8 mouse cellular contexts compared by ENCODE assay signal in the genomic region with DNA sequence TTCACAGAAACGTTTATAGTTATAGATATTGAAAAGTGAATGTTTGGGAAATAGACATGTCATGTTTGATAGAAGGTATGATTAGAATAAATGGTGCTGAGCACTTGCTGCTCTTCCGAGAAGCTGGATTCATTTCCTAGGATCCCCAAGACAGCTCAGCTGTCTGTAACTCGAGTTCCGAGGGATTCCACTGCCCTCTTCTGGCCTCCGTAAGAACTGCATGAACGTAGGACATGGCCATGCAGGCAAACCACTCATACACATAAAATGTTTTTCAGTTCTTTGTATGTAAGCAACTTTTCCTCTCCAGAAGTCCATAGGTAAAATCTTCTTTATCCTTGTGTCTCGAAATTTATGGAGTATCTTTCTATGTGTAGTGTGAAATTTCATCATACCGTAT. TPM values are rescaled to one million over a fixed set of nuclear protein-coding genes. Genes with fewer than 3 reads are reported as not detected.
DNase-seq lines count a peak whose midpoint lies in the region; ATAC-seq and TF ChIP-seq lines count a peak whose summit lies in the region.

No protein-coding gene starts in this region.

- H3K4me1 ChIP-seq in neural tube, embryonic 15.5 days, result no peaks in the 10 kb centered on the region
- no peaks in the 10 kb centered on the region for H3K4me1 ChIP-seq in forebrain, embryonic 16.5 days (replicated peaks; ENCODE audit: control insufficient read depth, insufficient read depth, low read length)
- no peaks in the 10 kb centered on the region for H3K4me1 ChIP-seq in hindbrain, postnatal 0 days (ENCODE audit: insufficient read depth, low read length)

- no peak overlapping the region for H3K4me2 ChIP-seq in neural tube, embryonic 15.5 days
- no peak overlapping the region for H3K4me2 ChIP-seq in forebrain, embryonic 16.5 days (ENCODE audit: low read length)
- H3K4me2 ChIP-seq in hindbrain, postnatal 0 days (ENCODE audit: low read depth, low read length), result no peak overlapping the region

- peak; percentile 50 for DNase-seq in neural tube, embryonic 10.5 days (ENCODE audit: extremely low spot score, low spot score)
- DNase-seq in c-Kit-positive CD71-positive TER-119-positive erythroid progenitor cells, embryonic 14.5 days (ENCODE audit: low spot score), result peak; percentile 55
- DNase-seq in hindbrain, postnatal 0 days (ENCODE audit: low spot score), result peak; percentile 77
- peak; percentile 62 for DNase-seq in left cerebral cortex, postnatal 4 days
- DNase-seq in retina, embryonic 14.5 days (ENCODE audit: low spot score), result peak; percentile 64
- peak; percentile 70 for DNase-seq in thymus, postnatal 4 days

- 22% methylated on average over 8 of the region's 8 CpGs for WGBS in neural tube, embryonic 15.5 days
- WGBS in forebrain, embryonic 16.5 days, result 25% methylated on average over 8 of the region's 8 CpGs
- 30% methylated on average over 8 of the region's 8 CpGs for WGBS in hindbrain, postnatal 0 days

- H3K27ac ChIP-seq in neural tube, embryonic 15.5 days (replicated peaks), result no peak overlapping the region
- H3K27ac ChIP-seq in forebrain, embryonic 16.5 days (ENCODE audit: low read length), result no peak overlapping the region
- no peak overlapping the region for H3K27ac ChIP-seq in hindbrain, postnatal 0 days

- no peaks in the 10 kb centered on the region for H3K9me3 ChIP-seq in neural tube, embryonic 15.5 days (replicated peaks)
- no peaks in the 10 kb centered on the region for H3K9me3 ChIP-seq in forebrain, embryonic 16.5 days (ENCODE audit: control insufficient read depth, low read length)
- H3K9me3 ChIP-seq in hindbrain, postnatal 0 days (ENCODE audit: low read length), result no peaks in the 10 kb centered on the region

- H3K4me3 ChIP-seq in neural tube, embryonic 15.5 days (replicated peaks), result no peak overlapping the region
- H3K4me3 ChIP-seq in forebrain, embryonic 16.5 days (replicated peaks; ENCODE audit: low read length), result no peak overlapping the region
- no peak overlapping the region for H3K4me3 ChIP-seq in hindbrain, postnatal 0 days (ENCODE audit: low read length)

- ATAC-seq in neural tube, embryonic 15.5 days (ENCODE audit: low FRiP score), result no peak; the same call in 1 of the 2 replicates
- ATAC-seq in forebrain, embryonic 16.5 days, result peak; percentile 62
- ATAC-seq in hindbrain, postnatal 0 days, result 0 out of 2 replicates have a peak, but pooled peaks have one; percentile 38

- H3K36me3 ChIP-seq in neural tube, embryonic 15.5 days, result no peaks in the 10 kb centered on the region
- H3K36me3 ChIP-seq in forebrain, embryonic 16.5 days (ENCODE audit: control insufficient read depth, insufficient read depth), result no peaks in the 10 kb centered on the region; the same call in 1 of the 2 replicates
- no peaks in the 10 kb centered on the region for H3K36me3 ChIP-seq in hindbrain, postnatal 0 days (ENCODE audit: insufficient read depth, low read length)

- H3K9ac ChIP-seq in neural tube, embryonic 15.5 days (replicated peaks), result no peak overlapping the region
- H3K9ac ChIP-seq in forebrain, embryonic 16.5 days (replicated peaks; ENCODE audit: low read depth, low read length), result no peak overlapping the region
- no peak overlapping the region for H3K9ac ChIP-seq in hindbrain, postnatal 0 days (replicated peaks; ENCODE audit: low read length)

- intact Hi-C loops in left cerebral cortex, postnatal 4 days (cut with DNase I), result no loop called here

- TF ChIP-seq CTCF in hindbrain, postnatal 0 days (IDR thresholded peaks at IDR 0.05; ENCODE audit: low read depth), result peak; percentile 73

- no peaks in the 10 kb centered on the region for H3K27me3 ChIP-seq in neural tube, embryonic 15.5 days (replicated peaks)
- no peaks in the 10 kb centered on the region for H3K27me3 ChIP-seq in forebrain, embryonic 16.5 days (replicated peaks; ENCODE audit: control insufficient read depth, insufficient read depth, low read length)
- no peaks in the 10 kb centered on the region for H3K27me3 ChIP-seq in hindbrain, postnatal 0 days (ENCODE audit: insufficient read depth, low read length)

RNA-seq across cellular contexts. Expression of a gene that starts 50.6 kb away (rescaled TPM):
- 95.2 and 113 TPM in 2 replicates for polyA plus RNA-seq in neural tube, embryonic 15.5 days (2015; fragmentation: Nextera tagmentation; extraction: Ambion mirVana)
- polyA plus RNA-seq in forebrain, embryonic 16.5 days (2015; fragmentation: Nextera tagmentation; extraction: Ambion mirVana), result 114 and 129 TPM in 2 replicates
- 62.1 and 74.5 TPM in 2 replicates for total RNA-seq in hindbrain, postnatal 0 days (2014; rRNA removed)
- polyA plus RNA-seq in hindbrain, postnatal 0 days (2015; fragmentation: Nextera tagmentation; extraction: Ambion mirVana), result 86.4 and 96.2 TPM in 2 replicates
- 100 to 1,000 TPM; 158 to 177 TPM for total RNA-seq in left cerebral cortex, postnatal 4 days (2021)
